Mouse (Mus musculus) CH12.LX (cell line): Measurements from ENCODE around the gene Rhof.

Experiments
- BHLHE40 ChIP-seq: IDR thresholded peaks from 2 replicates; pipeline ENCODE4 v1.6.1; 2011; ENCODE audit warnings: mild to moderate bottlenecking, low read depth, low read length, improper control_type of control experiment
- CTCF ChIP-seq, 2 experiments: IDR thresholded peaks in 1 of 2; conservative IDR thresholded peaks in 1 of 2; 2 replicates each; pipeline ENCODE4 v1.5.1; 2011 to 2012; ENCODE audit warnings: low read depth in 2 of 2, low read length in 2 of 2, improper control_type of control experiment in 1 of 2, inconsistent platforms in 1 of 2, mild to moderate bottlenecking in 1 of 2, moderate library complexity in 1 of 2
- JUND ChIP-seq: conservative IDR thresholded peaks from 2 replicates; pipeline ENCODE4 v1.6.1; 2011; ENCODE audit warnings: low read depth, low read length, improper control_type of control experiment
- MAFK ChIP-seq: IDR thresholded peaks from 2 replicates; pipeline ENCODE4 v1.6.1; 2011; ENCODE audit warnings: low read length, improper control_type of control experiment; ENCODE audit not compliant: insufficient replicate concordance
- POLR2A ChIP-seq: IDR thresholded peaks from 2 replicates; pipeline ENCODE4 v1.6.1; 2011; ENCODE audit warnings: low read depth, mild to moderate bottlenecking, improper control_type of control experiment, low read length
- POLR2AphosphoS2 ChIP-seq: IDR thresholded peaks from 2 replicates; pipeline ENCODE4 v1.6.1; 2011; ENCODE audit warnings: low read depth, low read length, improper control_type of control experiment
- RCOR1 ChIP-seq: conservative IDR thresholded peaks from 2 replicates; pipeline ENCODE4 v1.6.1; 2012; ENCODE audit warnings: low read depth, mild to moderate bottlenecking, inconsistent platforms, low read length, improper control_type of control experiment
- UBTF ChIP-seq: IDR thresholded peaks from 2 replicates; pipeline ENCODE4 v1.6.1; 2012; ENCODE audit warnings: low read depth, mild to moderate bottlenecking, inconsistent platforms, low read length, improper control_type of control experiment, moderate library complexity

DNA sequence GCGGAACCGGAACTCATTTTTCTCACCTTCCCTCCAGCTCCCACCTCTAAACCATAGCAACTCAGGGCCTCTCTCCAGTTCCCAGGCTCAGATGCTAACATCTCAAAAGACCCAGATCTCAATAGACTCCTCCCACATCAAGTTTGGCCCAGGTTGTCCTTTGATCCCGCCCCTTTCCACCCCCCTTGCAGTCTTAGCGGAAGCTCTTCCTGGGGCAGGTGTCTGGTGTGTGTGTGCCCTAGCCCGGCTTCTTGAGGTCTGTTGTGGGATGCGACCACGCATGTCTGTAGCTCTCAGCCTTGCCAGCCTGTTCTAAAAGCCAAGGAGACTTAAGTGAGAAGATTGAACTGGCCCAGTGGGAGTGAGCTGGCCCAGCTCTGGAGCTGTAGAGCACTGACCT, 18.1 kb upstream of the Rhof start:
- TF ChIP-seq POLR2AphosphoS2 (no peak), POLR2A (no peak), CTCF (conservative IDR thresholded peaks at IDR 0.05 in 1 of 2, IDR thresholded peaks at IDR 0.05 in 1 of 2; ENCODE audit: low read depth in 2 of 2, low read length in 2 of 2) (no peak), JUND (no peak), RCOR1 (no peak; the same call in 1 of the 2 replicates), UBTF (no peak), BHLHE40 (no peak), MAFK (no peak)
